Mouse (Mus musculus) liver, embryonic 14.5 days (tissue): Measurements from ENCODE around the gene Mboat2. TPM values are rescaled to one million over a fixed set of nuclear protein-coding genes. Genes with fewer than 3 reads are reported as not detected.
A peak's percentile ranks its signal among the peaks of the same experiment; 100 is the strongest.

Experiments
- ATAC-seq: fragments of 200-750 bp; cut with Nextera tagmentation; 2 replicates; pipeline ENCODE4 v1.8.0; 2017; ENCODE audit warnings: moderate number of reproducible peaks, mild to moderate bottlenecking, moderate library complexity; ENCODE audit not compliant: insufficient read depth
- DNase-seq, 3 experiments: peaks; one replicate each; pipeline ENCODE4 v3.0.0-alpha.2; 2012 to 2013; ENCODE audit warnings: low read depth in 3 of 3, low spot score in 3 of 3
- H3K27ac ChIP-seq: fragments of 300-500 bp; sonication (generic); 2 replicates; pipeline ENCODE4 v1.5.1; 2014; ENCODE audit warnings: moderate library complexity, mild to moderate bottlenecking, control low read depth, inconsistent platforms
- H3K27me3 ChIP-seq: fragments of 300-500 bp; sonication (generic); 2 replicates; pipeline ENCODE4 v1.6.1; 2014; ENCODE audit warnings: mild to moderate bottlenecking, low read length, moderate library complexity; ENCODE audit not compliant: control insufficient read depth, insufficient read depth
- H3K36me3 ChIP-seq: fragments of 300-500 bp; sonication (generic); replicated peaks from 2 replicates; pipeline ENCODE4 v1.6.1; 2014; ENCODE audit warnings: low read depth; ENCODE audit not compliant: control insufficient read depth, insufficient read depth
- H3K4me1 ChIP-seq, 2 experiments: fragments of 200-500 bp in 1 of 2; fragments of 300-500 bp in 1 of 2; sonication (generic) in 1 of 2; replicated peaks; 2 replicates each; pipeline ENCODE4 v1.6.1; 2012 to 2014; ENCODE audit warnings: antibody characterized with exemption in 1 of 2, inconsistent platforms in 1 of 2, low read length in 1 of 2; ENCODE audit not compliant: control insufficient read depth in 2 of 2, insufficient read depth in 2 of 2
- H3K4me2 ChIP-seq: fragments of 300-500 bp; sonication (generic); 2 replicates; pipeline ENCODE4 v1.6.1; 2014; ENCODE audit warnings: low read depth, mild to moderate bottlenecking, control low read depth, moderate library complexity
- H3K4me3 ChIP-seq, 2 experiments: fragments of 200-500 bp in 1 of 2; fragments of 300-500 bp in 1 of 2; sonication (generic) in 1 of 2; 2 replicates each; pipeline ENCODE4 v1.5.1; 2012 to 2014; ENCODE audit warnings: low read depth in 2 of 2, low read length in 2 of 2, mild to moderate bottlenecking in 2 of 2, control low read depth in 1 of 2, inconsistent platforms in 1 of 2, moderate library complexity in 1 of 2; ENCODE audit not compliant: insufficient read depth in 1 of 2
- H3K9ac ChIP-seq: fragments of 300-500 bp; sonication (generic); replicated peaks from 2 replicates; pipeline ENCODE4 v1.6.1; 2014; ENCODE audit warnings: mild to moderate bottlenecking, control low read depth, moderate library complexity
- H3K9me3 ChIP-seq: fragments of 300-500 bp; sonication (generic); 2 replicates; pipeline ENCODE4 v1.6.1; 2016; ENCODE audit warnings: low read length, mixed read lengths; ENCODE audit not compliant: control insufficient read depth
- CTCF ChIP-seq: IDR thresholded peaks from 2 replicates; pipeline ENCODE4 v1.5.1; 2016; ENCODE audit warnings: antibody characterized with exemption, low read depth, control low read depth
- EP300 ChIP-seq: IDR thresholded peaks from 2 replicates; pipeline ENCODE4 v1.6.1; 2016; ENCODE audit warnings: antibody characterized with exemption, low read depth
- WGBS: fragments of 180-500 bp; shearing (Covaris S2); extraction: QIAGEN DNeasy Blood & Tissue Kit; methylation state at CpG from one replicate; pipeline ENCODE4 v1.1.7; 2014; ENCODE audit not compliant: insufficient replicate concordance; 5-methylcytosine and 5-hydroxymethylcytosine counted together
- polyA plus RNA-seq, 2 experiments: library from polyadenylated mRNA; depleted of rRNA in 1 of 2; stranded (reverse) in 1 of 2; unstranded in 1 of 2; fragments of >200 nt; fragmentation: Nextera tagmentation in 1 of 2; extraction: Ambion mirVana in 1 of 2; gene quantifications; 2 replicates each; pipeline versions ENCODE4 v1.2.1 to v1.2.3; 2012 to 2014

Gene Mboat2
- polyA plus RNA-seq, 2 experiments, result 1.3 to 3.6 TPM

DNA sequence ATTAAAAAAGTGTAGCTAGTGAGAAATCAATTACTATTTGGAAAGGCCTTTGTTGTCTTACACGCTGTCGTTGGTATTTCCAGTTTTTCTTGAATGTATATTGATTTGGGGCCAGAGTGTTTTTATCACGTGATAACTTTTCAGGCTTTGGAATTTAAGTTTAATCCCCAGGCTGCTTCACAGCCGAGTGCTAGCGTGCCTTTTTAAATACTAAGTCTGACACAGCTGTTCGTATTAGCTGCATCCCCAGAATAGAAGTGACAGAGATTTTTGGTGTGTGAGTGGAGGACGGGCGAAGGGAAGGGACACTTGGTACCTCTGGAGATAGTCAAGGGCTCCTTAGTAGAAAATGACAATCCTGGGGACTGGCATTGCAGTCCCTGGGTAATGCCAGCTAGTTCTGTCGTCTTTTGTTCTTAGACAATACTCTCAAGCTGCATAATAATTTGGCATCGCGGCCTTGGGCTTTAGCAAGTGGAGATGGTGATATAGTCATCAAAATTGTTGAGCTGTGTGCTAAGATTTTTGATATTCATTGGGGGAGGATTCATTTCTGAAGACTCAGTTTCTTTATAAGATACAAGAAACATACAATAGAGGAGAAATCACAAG is 11.7 kb downstream of the Mboat2 start:
- H3K9ac ChIP-seq, result no peak overlapping the region
- 76% methylated on average over 11 of the region's 11 CpGs for WGBS
- TF ChIP-seq EP300 (no peak), CTCF (no peak)
- no peak overlapping the region for H3K27ac ChIP-seq
- DNase-seq, result no peak
- ATAC-seq, result no peak
- H3K27me3 ChIP-seq, result no peaks in the 10 kb centered on the region
- H3K36me3 ChIP-seq, result no peaks in the 10 kb centered on the region
- H3K4me2 ChIP-seq, result no peak overlapping the region
- H3K4me3 ChIP-seq, result no peak overlapping the region
- no peaks in the 10 kb centered on the region for H3K9me3 ChIP-seq
- H3K4me1 ChIP-seq, result peaks cover 0 to 9% of the 10 kb centered on the region in 2 experiments; a peak in 3 of 4 replicates

DNA sequence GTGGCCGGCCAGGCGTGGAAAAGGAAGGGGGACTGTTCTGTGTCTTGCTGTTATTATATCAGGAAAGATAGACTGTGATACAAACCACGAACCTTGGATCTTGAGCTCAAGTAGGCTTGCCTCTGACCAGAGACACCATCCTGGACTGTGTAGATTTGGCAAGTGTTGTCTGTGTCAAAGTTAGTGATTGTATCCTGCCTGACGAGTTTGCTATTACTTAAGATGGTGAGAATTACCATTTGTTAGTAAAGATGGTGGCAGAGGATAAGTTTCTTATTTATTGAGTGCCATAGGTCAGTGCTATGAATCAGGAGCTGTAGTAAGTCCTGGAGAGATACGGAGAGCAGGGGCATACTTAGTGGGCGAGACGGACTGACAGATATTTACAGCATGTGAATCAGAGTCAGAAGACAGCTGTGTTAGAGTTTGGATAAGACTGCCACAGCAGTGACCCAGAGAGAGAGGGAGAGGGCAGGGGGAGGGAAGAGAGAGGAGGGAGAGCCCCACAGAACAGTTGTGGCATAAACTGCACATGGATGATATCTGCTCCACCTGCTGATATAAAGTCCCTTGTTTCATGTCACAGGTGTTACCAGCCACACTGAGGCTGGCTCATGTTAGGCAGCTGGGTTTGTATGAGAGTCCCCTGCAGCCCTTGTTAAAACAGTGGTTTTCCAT is 12.9 kb downstream of the Mboat2 start:
- no peak overlapping the region for H3K27ac ChIP-seq
- H3K36me3 ChIP-seq, result no peaks in the 10 kb centered on the region
- H3K4me3 ChIP-seq, result no peak overlapping the region
- no peaks in the 10 kb centered on the region for H3K27me3 ChIP-seq
- no peak overlapping the region for H3K9ac ChIP-seq
- TF ChIP-seq CTCF (no peak), EP300 (no peak)
- ATAC-seq (no peak), DNase-seq (no peak)
- 41% methylated on average over 7 of the region's 7 CpGs for WGBS
- no peaks in the 10 kb centered on the region for H3K9me3 ChIP-seq
- H3K4me1 ChIP-seq, result peaks cover 0 to 9% of the 10 kb centered on the region in 2 experiments; a peak in 2 of 4 replicates
- H3K4me2 ChIP-seq, result no peak overlapping the region

GRCm38 (mm10) chr12:24845344-24845743 is 14.7 kb downstream of the Mboat2 start:
- Histone ChIP-seq H3K27ac (no peak overlapping the region), H3K4me2 (no peak overlapping the region), H3K9me3 (no peaks in the 10 kb centered on the region), H3K4me1 (peaks cover 0 to 9% of the 10 kb centered on the region in 2 experiments; a peak in 2 of 4 replicates), H3K4me3 (no peak overlapping the region), H3K9ac (no peak overlapping the region), H3K36me3 (no peaks in the 10 kb centered on the region), H3K27me3 (no peaks in the 10 kb centered on the region)
- WGBS, result 58% methylated on average over 4 of the region's 4 CpGs
- no peak for DNase-seq
- TF ChIP-seq CTCF (peak; percentile 65), EP300 (no peak)
- no peak for ATAC-seq

DNA sequence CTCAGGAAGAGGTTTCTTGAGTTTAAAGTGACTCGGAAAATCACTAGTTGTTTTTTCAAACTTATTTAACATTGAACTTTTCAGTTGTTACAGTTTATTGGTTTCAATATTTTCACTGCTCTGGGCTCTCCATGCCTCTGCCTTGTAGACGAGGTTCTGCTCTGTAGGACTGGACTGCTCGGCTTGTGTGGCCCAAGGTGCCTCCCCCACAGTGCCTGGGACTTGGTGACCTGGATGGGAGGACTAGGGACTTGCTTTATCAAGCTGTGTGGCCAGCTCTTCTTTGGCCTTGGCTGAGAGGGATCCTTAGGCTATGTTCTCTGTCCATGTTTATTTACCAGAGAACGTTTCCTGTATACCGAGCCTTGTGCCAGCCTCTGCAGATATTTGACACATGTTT is 17.4 kb downstream of the Mboat2 start:
- Histone ChIP-seq H3K4me1 (peaks cover 0 to 9% of the 10 kb centered on the region in 2 experiments; a peak in 2 of 4 replicates), H3K4me3 (no peak overlapping the region), H3K36me3 (no peaks in the 10 kb centered on the region), H3K27ac (no peak overlapping the region), H3K9ac (no peak overlapping the region), H3K9me3 (no peaks in the 10 kb centered on the region), H3K4me2 (no peak overlapping the region), H3K27me3 (no peaks in the 10 kb centered on the region)
- ATAC-seq (no peak), DNase-seq (no peak)
- 62% methylated on average over 5 of the region's 5 CpGs for WGBS
- no peak for TF ChIP-seq CTCF
- no peak for TF ChIP-seq EP300

DNA sequence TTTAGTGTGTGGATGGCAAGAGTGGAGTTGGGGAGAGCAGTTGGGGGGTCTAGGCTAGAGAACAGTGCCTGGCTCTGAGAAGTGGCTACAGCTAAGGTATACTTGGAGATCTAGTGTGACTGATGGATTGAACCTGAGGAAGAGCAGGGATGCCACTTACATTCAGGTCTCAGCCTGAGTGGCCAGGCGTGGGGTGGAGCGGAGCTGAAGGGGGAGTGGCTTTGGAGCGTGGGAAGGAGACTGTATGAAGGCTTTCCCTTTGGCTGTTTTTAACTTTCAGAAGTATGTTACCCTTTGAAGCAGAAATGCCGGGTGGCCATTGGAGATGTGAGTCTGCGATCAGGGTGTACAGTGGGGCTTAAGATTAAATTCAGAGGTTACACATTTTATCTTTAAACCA is 26.7 kb downstream of the Mboat2 start:
- Histone ChIP-seq H3K27ac (no peak overlapping the region), H3K27me3 (no peaks in the 10 kb centered on the region), H3K9me3 (no peaks in the 10 kb centered on the region), H3K4me1 (peaks cover 2 to 5% of the 10 kb centered on the region in 2 experiments; a peak in 1 of 4 replicates), H3K9ac (no peak overlapping the region), H3K36me3 (no peaks in the 10 kb centered on the region), H3K4me2 (no peak overlapping the region), H3K4me3 (no peak overlapping the region)
- DNase-seq (no peak), ATAC-seq (no peak)
- no peak for TF ChIP-seq CTCF
- no peak for TF ChIP-seq EP300
- WGBS, result 68% methylated on average over 5 of the region's 5 CpGs
